Comparison of ENCODE assay signal across 19 mouse cellular contexts in genomic region chr9:63836036-63836435, GRCm38 (mm10).
DNase-seq lines count a peak whose midpoint lies in the region; ATAC-seq lines count a peak whose summit lies in the region.
"Had no signal": no experiment of that assay in that cellular context is flagged by ENCODE, and none has a peak within 500 bp of the region (broad histone marks: within the 10 kb centered on the region; RNA-seq: fewer than 3 reads in every experiment).

No protein-coding gene starts in this region.

- DNase-seq in kidney, postnatal 14 days, result no peak
- DNase-seq in thymus, postnatal 14 days, result peak; percentile 23
- DNase-seq in thymus, postnatal 10 days (ENCODE audit: low spot score in 2 of 2), result no peak
- peak; percentile 27 for DNase-seq in embryo, embryonic 11 days
- DNase-seq in gastrocnemius, postnatal 25 days, result no peak
- DNase-seq in layer of hippocampus, postnatal 36 days, result no peak
- DNase-seq: adrenal gland, postnatal 25 days; cerebellum, adult 9-10 months; heart, adult 11 months; liver; right cerebral cortex, postnatal 4 days; thymus, postnatal 25 days had no signal

- no peak overlapping the region for H3K9ac ChIP-seq in kidney, embryonic 15.5 days
- H3K9ac ChIP-seq: forebrain, embryonic 13.5 days; hindbrain, embryonic 12.5 days; lung, embryonic 15.5 days; neural tube, embryonic 15.5 days had no signal

- peak overlapping the region; percentile 36; the same call in 1 of the 2 replicates for H3K4me2 ChIP-seq in kidney, embryonic 15.5 days
- H3K4me2 ChIP-seq: forebrain, embryonic 13.5 days; hindbrain, embryonic 12.5 days; lung, embryonic 15.5 days; neural tube, embryonic 15.5 days had no signal

- no peaks in the 10 kb centered on the region for H3K36me3 ChIP-seq in kidney, embryonic 15.5 days
- H3K36me3 ChIP-seq: hindbrain, embryonic 12.5 days; lung, embryonic 15.5 days; neural tube, embryonic 15.5 days had no signal

- peak overlapping the region; percentile 85 for H3K27ac ChIP-seq in kidney, embryonic 15.5 days
- H3K27ac ChIP-seq: forebrain, embryonic 13.5 days; hindbrain, embryonic 12.5 days; lung, embryonic 15.5 days; neural tube, embryonic 15.5 days had no signal

- no peak for ATAC-seq in kidney, embryonic 15.5 days (replicated peaks; ENCODE audit: low FRiP score)
- ATAC-seq: CD4-positive, CD25-positive, alpha-beta regulatory T cell, adult 4 months; forebrain, embryonic 13.5 days; intestine, embryonic 16.5 days had no signal

- WGBS in kidney, embryonic 15.5 days, result 32% methylated on average over 11 of the region's 11 CpGs

- 0 out of 2 replicates have a peak, but pooled peaks cover 5% of the 10 kb centered on the region for H3K27me3 ChIP-seq in kidney, embryonic 15.5 days
- H3K27me3 ChIP-seq: hindbrain, embryonic 12.5 days; lung, embryonic 15.5 days had no signal

- H3K9me3 ChIP-seq in kidney, embryonic 15.5 days (replicated peaks), result no peaks in the 10 kb centered on the region
- H3K9me3 ChIP-seq: forebrain, embryonic 13.5 days; hindbrain, embryonic 12.5 days; lung, embryonic 15.5 days; neural tube, embryonic 15.5 days had no signal

- H3K4me3 ChIP-seq in kidney, embryonic 15.5 days (replicated peaks), result no peak overlapping the region
- H3K4me3 ChIP-seq: forebrain, embryonic 13.5 days; hindbrain, embryonic 12.5 days; lung, embryonic 15.5 days; neural tube, embryonic 15.5 days had no signal

- H3K4me1 ChIP-seq in kidney, embryonic 15.5 days, result peaks cover 35% of the 10 kb centered on the region
- H3K4me1 ChIP-seq: lung, embryonic 15.5 days had no signal

Comparison
In these comparisons a context has a peak if more than half of its experiments do, and no peak if none do; other contexts are left out.
1. DNase-seq: peak in thymus, postnatal 14 days (single experiment) and embryo, embryonic 11 days (single experiment); none in kidney, postnatal 14 days (single experiment), thymus, postnatal 10 days (0 of 2), gastrocnemius, postnatal 25 days (single experiment) and layer of hippocampus, postnatal 36 days (0 of 2).